Mouse (Mus musculus) brain, embryonic 14.5 days (tissue): ENCODE results near the gene Sh3bp5l.

ENCODE experiments used
- CTCF ChIP-seq: fragments of 200-500 bp; IDR thresholded peaks from 2 replicates; pipeline ENCODE4 v1.5.1; 2012; ENCODE audit warnings: inconsistent platforms, mild to moderate bottlenecking, moderate library complexity, borderline replicate concordance; ENCODE audit not compliant: insufficient read depth, insufficient read length; ENCODE audit errors: extremely low read depth
- POLR2A ChIP-seq: fragments of 200-500 bp; IDR thresholded peaks from 2 replicates; pipeline ENCODE4 v1.6.1; 2012; ENCODE audit warnings: mild to moderate bottlenecking, inconsistent platforms, borderline replicate concordance; ENCODE audit not compliant: poor library complexity, insufficient read depth, insufficient read length, severe bottlenecking; ENCODE audit errors: extremely low read depth

DNA sequence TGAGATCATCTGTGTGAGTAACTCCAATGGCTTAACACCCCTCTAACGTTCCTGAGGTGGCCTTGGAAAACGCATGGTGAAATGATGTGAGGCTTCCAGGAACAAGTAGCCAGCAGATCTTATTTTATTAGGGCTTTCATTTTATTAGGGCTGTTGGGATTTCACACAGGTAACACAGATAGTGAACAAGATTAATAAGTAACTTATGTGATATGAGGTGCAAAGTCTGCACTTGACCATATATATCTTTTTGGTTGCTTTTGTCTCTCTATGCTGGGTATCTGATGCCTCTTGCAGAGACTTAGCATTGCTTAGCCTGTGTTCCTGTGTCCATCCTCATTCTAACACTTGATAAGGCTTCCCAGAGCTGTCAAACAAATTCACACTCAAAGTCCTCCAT lies 46.7 kb downstream of the Sh3bp5l start:
- TF ChIP-seq CTCF (no peak), POLR2A (no peak)
